Mouse (Mus musculus): ENCODE results near the gene Rfx3.

Rfx3 gene

DNA sequence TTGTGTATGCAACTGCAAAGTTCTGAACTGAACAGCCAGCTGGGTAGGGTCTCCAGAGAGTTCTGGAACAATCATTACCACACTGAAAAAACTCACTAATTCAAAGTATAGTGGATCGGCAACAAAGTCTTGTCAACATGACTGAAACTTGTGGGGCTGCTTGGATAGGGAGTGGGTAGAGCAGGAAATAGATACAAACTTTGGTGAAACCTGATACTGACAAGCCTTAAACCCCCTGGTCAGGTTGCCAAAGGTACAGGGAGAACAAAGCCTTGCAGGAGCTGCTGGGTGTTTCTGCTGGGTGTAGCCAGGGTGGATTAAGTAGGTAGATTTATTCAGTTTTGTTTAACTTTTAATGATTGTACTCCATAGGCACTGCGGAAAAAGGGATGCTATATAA lies 274.4 kb downstream of the Rfx3 start:
- no peak for DNase-seq (ENCODE audit: low read depth in 1 of 2, low spot score in 2 of 2)

DNA sequence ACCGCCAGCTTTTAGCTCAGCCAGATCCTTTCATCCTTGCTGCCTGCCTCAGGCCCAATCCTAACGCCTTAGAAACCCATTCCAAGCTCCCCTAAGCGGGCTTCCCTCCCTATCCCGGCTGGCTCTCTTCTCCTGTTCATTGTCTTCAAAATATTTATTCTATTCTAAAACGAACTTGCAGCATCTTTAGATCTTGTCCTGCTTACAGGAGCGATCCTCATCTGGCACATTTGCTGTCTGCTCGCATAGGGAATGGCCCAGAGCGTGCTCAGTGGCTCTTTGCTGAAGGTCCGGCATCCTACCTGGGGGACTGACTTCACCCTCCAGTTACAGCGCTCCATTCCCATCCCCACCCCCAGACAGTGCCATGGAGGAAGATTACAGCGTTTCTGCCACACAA lies 292.0 kb downstream of the Rfx3 start:
- DNase-seq (ENCODE audit: low read depth in 1 of 2, low spot score in 2 of 2) = no peak

DNA sequence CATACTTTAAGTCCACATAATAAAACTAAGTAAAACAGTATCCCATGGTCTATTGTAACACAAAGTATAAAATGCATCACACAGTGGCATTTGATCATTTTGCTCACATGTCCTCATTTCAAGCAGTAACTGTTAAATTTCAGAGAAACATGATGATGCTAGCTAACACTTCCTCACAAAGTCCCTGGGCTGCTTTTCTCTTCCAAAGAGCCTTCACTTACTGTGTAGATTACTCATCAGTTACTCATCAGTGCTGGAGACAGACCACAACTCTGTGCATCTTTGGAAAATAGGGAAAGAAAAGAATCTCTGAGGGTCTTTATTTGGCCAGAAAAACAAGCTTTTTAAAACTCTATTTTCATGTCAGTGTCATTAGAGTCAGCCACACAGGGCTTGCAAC lies 294.7 kb downstream of the Rfx3 start:
- DNase-seq (ENCODE audit: low read depth in 1 of 2, low spot score in 2 of 2) = no peak

All from monocyte, adult 2 months (primary cell).